Mouse (Mus musculus) embryonic facial prominence, embryonic 15.5 days (tissue): ENCODE measurements around the gene Il1f5. TPM values are rescaled to one million over a fixed set of nuclear protein-coding genes. Genes with fewer than 3 reads are reported as not detected.

Source experiments
- ATAC-seq: fragments of 200-750 bp; cut with Nextera tagmentation; 2 replicates; pipeline ENCODE4 v1.8.0; 2017; ENCODE audit warnings: low read depth, moderate TSS enrichment; ENCODE audit not compliant: insufficient number of reproducible peaks, low FRiP score, low TSS enrichment
- H3K27ac ChIP-seq: fragments of 300-500 bp; sonication (generic); replicated peaks from 2 replicates; pipeline ENCODE4 v1.5.1; 2015; ENCODE audit warnings: mild to moderate bottlenecking, inconsistent platforms
- H3K27me3 ChIP-seq: fragments of 300-500 bp; sonication (generic); 2 replicates; pipeline ENCODE4 v1.6.1; 2015; ENCODE audit warnings: inconsistent platforms
- H3K36me3 ChIP-seq: fragments of 300-500 bp; sonication (generic); 2 replicates; pipeline ENCODE4 v1.6.1; 2015; ENCODE audit warnings: mild to moderate bottlenecking, inconsistent platforms
- H3K4me1 ChIP-seq: fragments of 300-500 bp; sonication (generic); 2 replicates; pipeline ENCODE4 v1.6.1; 2015; ENCODE audit warnings: inconsistent platforms
- H3K4me2 ChIP-seq: fragments of 300-500 bp; sonication (generic); replicated peaks from 2 replicates; pipeline ENCODE4 v1.6.1; 2015; ENCODE audit warnings: mild to moderate bottlenecking, inconsistent platforms
- H3K4me3 ChIP-seq: fragments of 300-500 bp; sonication (generic); replicated peaks from 2 replicates; pipeline ENCODE4 v1.5.1; 2015; ENCODE audit warnings: mild to moderate bottlenecking, inconsistent platforms
- H3K9ac ChIP-seq: fragments of 300-500 bp; sonication (generic); 2 replicates; pipeline ENCODE4 v1.6.1; 2015; ENCODE audit warnings: inconsistent platforms
- H3K9me3 ChIP-seq: fragments of 300-500 bp; sonication (generic); replicated peaks from 2 replicates; pipeline ENCODE4 v1.6.1; 2016; ENCODE audit warnings: inconsistent platforms
- WGBS: fragments of 180-500 bp; shearing (Covaris S2); methylation state at CpG from one replicate; pipeline ENCODE4 v1.1.7; 2015; 5-methylcytosine and 5-hydroxymethylcytosine counted together
- polyA plus RNA-seq: library from polyadenylated mRNA; unstranded; fragments of >200 nt; fragmentation: Nextera tagmentation; extraction: Ambion mirVana; gene quantifications from 2 replicates; pipeline ENCODE4 v1.2.1, GENCODE M21; 2015

Il1f5 gene
- polyA plus RNA-seq = 16.9 and 22.2 TPM in 2 replicates

GRCm38 (mm10) chr2:24276654-24277053 lies at the start of gene Il1f5:
Gene Il1f5, plus strand, starts transcription at chr2:24276954.
- ATAC-seq = no peak
- Histone ChIP-seq H3K36me3 (no peaks in the 10 kb centered on the region), H3K9me3 (no peaks in the 10 kb centered on the region), H3K27ac (peak within 1 kb of the TSS; percentile 45; the same call in 1 of the 2 replicates), H3K9ac (no peak within 1 kb of the TSS), H3K27me3 (no peaks in the 10 kb centered on the region), H3K4me3 (no peak within 1 kb of the TSS), H3K4me1 (no peaks in the 10 kb centered on the region), H3K4me2 (no peak within 1 kb of the TSS; the same call in 1 of the 2 replicates)

GRCm38 (mm10) chr2:24227191-24227590 lies 49.6 kb upstream of the Il1f5 start:
- H3K4me1 ChIP-seq = no peaks in the 10 kb centered on the region
- no peak for ATAC-seq
- H3K27ac ChIP-seq = no peak overlapping the region
- no peaks in the 10 kb centered on the region for H3K9me3 ChIP-seq
- H3K4me3 ChIP-seq = no peak overlapping the region
- H3K4me2 ChIP-seq = no peak overlapping the region
- 76% methylated on average over 2 of the region's 2 CpGs for WGBS
- no peaks in the 10 kb centered on the region for H3K36me3 ChIP-seq
- H3K9ac ChIP-seq = no peak overlapping the region
- H3K27me3 ChIP-seq = no peaks in the 10 kb centered on the region

- no peaks in the 10 kb centered on the region for H3K4me1 ChIP-seq
- no peak overlapping the region for H3K27ac ChIP-seq
- no peak overlapping the region for H3K4me2 ChIP-seq
- no peak for ATAC-seq
- 67% methylated on average over 1 of the region's 1 CpGs for WGBS
- H3K36me3 ChIP-seq = no peaks in the 10 kb centered on the region
- H3K9me3 ChIP-seq = no peaks in the 10 kb centered on the region
- H3K4me3 ChIP-seq = no peak overlapping the region
- H3K9ac ChIP-seq = no peak overlapping the region
- no peaks in the 10 kb centered on the region for H3K27me3 ChIP-seq
Observed at GRCm38 (mm10) chr2:24267503-24267902, 9.3 kb upstream of the Il1f5 start.

- Histone ChIP-seq H3K4me1 (no peaks in the 10 kb centered on the region), H3K9me3 (no peaks in the 10 kb centered on the region), H3K9ac (no peak overlapping the region), H3K36me3 (no peaks in the 10 kb centered on the region), H3K27ac (no peak overlapping the region), H3K4me2 (no peak overlapping the region), H3K27me3 (no peaks in the 10 kb centered on the region), H3K4me3 (no peak overlapping the region)
- 70% methylated on average over 2 of the region's 2 CpGs for WGBS
- no peak for ATAC-seq
Observed at GRCm38 (mm10) chr2:24273619-24274018, 3.1 kb upstream of the Il1f5 start.

- H3K9ac ChIP-seq = no peak overlapping the region
- no peaks in the 10 kb centered on the region for H3K27me3 ChIP-seq
Observed at GRCm38 (mm10) chr2:24275146-24275545, 1.6 kb upstream of the Il1f5 start.

GRCm38 (mm10) chr2:24290896-24291295 lies 14.1 kb downstream of the Il1f5 start, which contains the start of gene Il1f10:
Gene Il1f10, plus strand, starts transcription at chr2:24291196.
- H3K9me3 ChIP-seq = no peaks in the 10 kb centered on the region
- no peak within 1 kb of the TSS for H3K4me2 ChIP-seq
- no peak within 1 kb of the TSS for H3K4me3 ChIP-seq
- no peaks in the 10 kb centered on the region for H3K4me1 ChIP-seq
- no peak for ATAC-seq
- H3K27me3 ChIP-seq = no peaks in the 10 kb centered on the region
- no peaks in the 10 kb centered on the region for H3K36me3 ChIP-seq
- H3K27ac ChIP-seq = 0 out of 2 replicates have a peak within 1 kb of the TSS, but pooled peaks have one; percentile 48
- WGBS = 62% methylated on average over 5 of the region's 5 CpGs
- no peak within 1 kb of the TSS for H3K9ac ChIP-seq

More at GRCm38 (mm10) chr2:24275146-24275545, 1.6 kb upstream of the Il1f5 start:
- Histone ChIP-seq H3K36me3 (no peaks in the 10 kb centered on the region), H3K27ac (no peak overlapping the region), H3K4me1 (no peaks in the 10 kb centered on the region), H3K4me2 (no peak overlapping the region), H3K4me3 (no peak overlapping the region), H3K9me3 (no peaks in the 10 kb centered on the region)
- 60% methylated on average over 1 of the region's 1 CpGs for WGBS
- no peak for ATAC-seq

GRCm38 (mm10) chr2:24294616-24295015 lies 17.9 kb downstream of the Il1f5 start:
- Histone ChIP-seq H3K27ac (no peak overlapping the region), H3K4me2 (no peak overlapping the region), H3K9me3 (no peaks in the 10 kb centered on the region), H3K36me3 (no peaks in the 10 kb centered on the region), H3K4me1 (no peaks in the 10 kb centered on the region), H3K9ac (no peak overlapping the region), H3K27me3 (no peaks in the 10 kb centered on the region), H3K4me3 (no peak overlapping the region)
- no peak for ATAC-seq
- 20% methylated on average over 1 of the region's 1 CpGs for WGBS

- no peak overlapping the region for H3K4me3 ChIP-seq
- ATAC-seq = no peak
- H3K9ac ChIP-seq = no peak overlapping the region
- H3K36me3 ChIP-seq = no peaks in the 10 kb centered on the region
- H3K27ac ChIP-seq = no peak overlapping the region
- no peaks in the 10 kb centered on the region for H3K4me1 ChIP-seq
- no peak overlapping the region for H3K4me2 ChIP-seq
- WGBS = 6% methylated on average over 3 of the region's 3 CpGs
- H3K27me3 ChIP-seq = no peaks in the 10 kb centered on the region
- no peaks in the 10 kb centered on the region for H3K9me3 ChIP-seq
Observed at GRCm38 (mm10) chr2:24296837-24297236, 20.1 kb downstream of the Il1f5 start.

GRCm38 (mm10) chr2:24311302-24312001 lies 34.7 kb downstream of the Il1f5 start:
- H3K9me3 ChIP-seq = no peaks in the 10 kb centered on the region
- no peak overlapping the region for H3K27ac ChIP-seq
- no peak for ATAC-seq
- no peak overlapping the region for H3K4me2 ChIP-seq
- WGBS = 56% methylated on average over 6 of the region's 6 CpGs
- H3K9ac ChIP-seq = no peak overlapping the region
- no peaks in the 10 kb centered on the region for H3K36me3 ChIP-seq
- H3K4me1 ChIP-seq = no peaks in the 10 kb centered on the region
- H3K27me3 ChIP-seq = no peaks in the 10 kb centered on the region
- H3K4me3 ChIP-seq = no peak overlapping the region

- Histone ChIP-seq H3K36me3 (no peaks in the 10 kb centered on the region), H3K27ac (no peak overlapping the region), H3K9me3 (no peaks in the 10 kb centered on the region), H3K27me3 (no peaks in the 10 kb centered on the region), H3K4me3 (no peak overlapping the region), H3K9ac (no peak overlapping the region), H3K4me1 (no peaks in the 10 kb centered on the region), H3K4me2 (no peak overlapping the region)
- ATAC-seq = no peak
- 69% methylated on average over 1 of the region's 1 CpGs for WGBS
Observed at GRCm38 (mm10) chr2:24316919-24317318, 40.2 kb downstream of the Il1f5 start.

GRCm38 (mm10) chr2:24317919-24318598 lies 41.3 kb downstream of the Il1f5 start:
- no peaks in the 10 kb centered on the region for H3K36me3 ChIP-seq
- no peaks in the 10 kb centered on the region for H3K27me3 ChIP-seq
- no peaks in the 10 kb centered on the region for H3K9me3 ChIP-seq
- H3K4me1 ChIP-seq = no peaks in the 10 kb centered on the region
- H3K9ac ChIP-seq = no peak overlapping the region
- WGBS = 76% methylated on average over 4 of the region's 4 CpGs
- no peak overlapping the region for H3K27ac ChIP-seq
- H3K4me2 ChIP-seq = no peak overlapping the region
- ATAC-seq = no peak
- no peak overlapping the region for H3K4me3 ChIP-seq
